Mouse (Mus musculus) limb, embryonic 12.5 days (tissue): ENCODE results near the gene Ap4b1. TPM values are rescaled to one million over a fixed set of nuclear protein-coding genes. Genes with fewer than 3 reads are reported as not detected.
"Not testable (repeated sequence)": the region's sequence is repeated elsewhere in the genome, so short reads cannot be mapped to it uniquely, and the experiment has no call there.

Experiments used
- ATAC-seq: fragments of 200-750 bp; cut with Nextera tagmentation; 2 replicates; pipeline ENCODE4 v1.8.0; 2017; ENCODE audit warnings: low read depth, moderate TSS enrichment; ENCODE audit not compliant: insufficient number of reproducible peaks, insufficient read depth, low FRiP score, low TSS enrichment
- H3K27ac ChIP-seq: fragments of 300-500 bp; sonication (generic); 2 replicates; pipeline ENCODE4 v1.5.1; 2016; ENCODE audit warnings: mild to moderate bottlenecking, moderate library complexity
- H3K27me3 ChIP-seq: fragments of 300-500 bp; sonication (generic); 2 replicates; pipeline ENCODE4 v1.6.1; 2016; ENCODE audit warnings: mild to moderate bottlenecking, moderate library complexity
- H3K36me3 ChIP-seq: fragments of 300-500 bp; sonication (generic); 2 replicates; pipeline ENCODE4 v1.6.1; 2016; ENCODE audit warnings: mild to moderate bottlenecking, moderate library complexity
- H3K4me1 ChIP-seq: fragments of 300-500 bp; sonication (generic); replicated peaks from 2 replicates; pipeline ENCODE4 v1.6.1; 2016
- H3K4me2 ChIP-seq: fragments of 300-500 bp; sonication (generic); 2 replicates; pipeline ENCODE4 v1.6.1; 2016; ENCODE audit warnings: mild to moderate bottlenecking, moderate library complexity
- H3K4me3 ChIP-seq: fragments of 300-500 bp; sonication (generic); replicated peaks from 2 replicates; pipeline ENCODE4 v1.5.1; 2016; ENCODE audit warnings: mild to moderate bottlenecking
- H3K9ac ChIP-seq: fragments of 300-500 bp; sonication (generic); replicated peaks from 2 replicates; pipeline ENCODE4 v1.6.1; 2016; ENCODE audit warnings: mild to moderate bottlenecking, moderate library complexity
- H3K9me3 ChIP-seq: fragments of 300-500 bp; sonication (generic); 2 replicates; pipeline ENCODE4 v1.6.1; 2016; ENCODE audit warnings: mild to moderate bottlenecking, moderate library complexity
- WGBS: fragments of 180-500 bp; shearing (Covaris S2); methylation state at CpG from one replicate; pipeline ENCODE4 v1.1.7; 2016; 5-methylcytosine and 5-hydroxymethylcytosine counted together
- polyA plus RNA-seq: library from polyadenylated mRNA; unstranded; fragments of >200 nt; fragmentation: Nextera tagmentation; extraction: Ambion mirVana; gene quantifications from 2 replicates; pipeline ENCODE4 v1.2.1, GENCODE M21; 2016

Gene Ap4b1
- polyA plus RNA-seq, 1 experiment from 2014 or later = 21.6 TPM

DNA sequence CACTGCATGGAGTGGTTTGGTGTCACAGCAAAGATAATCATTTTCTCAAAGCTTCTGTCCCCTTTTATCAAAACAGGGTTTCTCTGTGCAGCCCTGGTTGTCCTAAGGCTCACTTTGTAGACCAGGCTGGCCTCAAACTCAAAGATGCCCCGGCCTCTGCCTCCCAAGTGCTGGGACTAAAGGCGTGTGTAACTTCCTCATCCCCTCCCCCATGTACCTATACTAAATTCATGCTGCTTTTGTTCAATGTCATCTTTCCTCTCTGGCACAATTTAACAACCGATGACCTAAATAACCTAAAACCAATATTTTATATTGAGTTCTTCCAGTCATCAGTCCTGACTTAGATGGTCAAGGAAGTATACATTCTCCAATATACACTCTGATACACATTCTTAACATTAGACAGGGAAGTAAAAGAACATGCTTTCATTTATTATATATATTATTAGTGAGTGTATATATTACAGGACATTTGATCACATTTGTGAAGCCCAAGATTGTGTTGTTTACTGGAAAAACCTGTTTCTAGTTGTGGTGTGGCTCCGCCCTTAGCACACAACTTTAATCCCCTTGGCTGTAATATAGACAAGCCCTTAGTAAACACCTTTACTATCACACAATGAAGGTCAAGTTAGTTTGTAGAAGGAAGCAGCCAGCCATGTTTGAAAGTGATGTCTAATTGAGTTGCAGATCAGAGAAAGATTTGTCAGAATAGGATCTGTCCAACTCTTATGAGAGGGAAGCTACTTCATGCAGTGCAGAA, 26.3 kb upstream of the Ap4b1 start:
- no peak overlapping the region for H3K27ac ChIP-seq
- ATAC-seq = no peak
- peaks cover 2% of the 10 kb centered on the region; the same call in 1 of the 2 replicates for H3K36me3 ChIP-seq
- H3K4me3 ChIP-seq = no peak overlapping the region
- no peak overlapping the region for H3K4me2 ChIP-seq
- H3K27me3 ChIP-seq = no peaks in the 10 kb centered on the region
- 86% methylated on average over 4 of the region's 4 CpGs for WGBS
- H3K4me1 ChIP-seq = peaks cover 15% of the 10 kb centered on the region; the same call in 1 of the 2 replicates
- H3K9ac ChIP-seq = no peak overlapping the region
- no peaks in the 10 kb centered on the region for H3K9me3 ChIP-seq

DNA sequence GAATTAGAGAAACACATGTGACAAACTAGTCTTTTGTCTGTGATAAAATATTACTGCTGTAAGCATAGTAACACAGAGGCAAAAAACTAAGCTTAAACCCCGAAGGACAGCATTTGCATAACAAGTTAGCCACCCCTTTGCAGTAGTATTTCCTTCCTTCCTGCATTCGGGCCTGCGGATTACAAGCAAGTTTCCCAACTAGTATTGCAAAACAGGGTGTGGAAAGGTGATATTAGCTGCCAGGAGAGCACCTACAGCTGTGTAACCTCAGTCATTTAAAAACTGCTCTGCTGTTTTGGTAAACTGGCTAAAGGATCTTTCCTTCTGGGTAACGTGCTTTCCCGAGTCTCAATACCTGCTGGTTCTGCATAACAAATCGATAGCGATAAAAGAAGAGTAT, 22.1 kb upstream of the Ap4b1 start:
- Histone ChIP-seq H3K9me3 (no peaks in the 10 kb centered on the region), H3K36me3 (no peaks in the 10 kb centered on the region), H3K4me1 (peaks cover 32% of the 10 kb centered on the region), H3K4me2 (no peak overlapping the region), H3K9ac (no peak overlapping the region), H3K4me3 (no peak overlapping the region), H3K27ac (no peak overlapping the region), H3K27me3 (no peaks in the 10 kb centered on the region)
- ATAC-seq = no peak
- 74% methylated on average over 7 of the region's 7 CpGs for WGBS

DNA sequence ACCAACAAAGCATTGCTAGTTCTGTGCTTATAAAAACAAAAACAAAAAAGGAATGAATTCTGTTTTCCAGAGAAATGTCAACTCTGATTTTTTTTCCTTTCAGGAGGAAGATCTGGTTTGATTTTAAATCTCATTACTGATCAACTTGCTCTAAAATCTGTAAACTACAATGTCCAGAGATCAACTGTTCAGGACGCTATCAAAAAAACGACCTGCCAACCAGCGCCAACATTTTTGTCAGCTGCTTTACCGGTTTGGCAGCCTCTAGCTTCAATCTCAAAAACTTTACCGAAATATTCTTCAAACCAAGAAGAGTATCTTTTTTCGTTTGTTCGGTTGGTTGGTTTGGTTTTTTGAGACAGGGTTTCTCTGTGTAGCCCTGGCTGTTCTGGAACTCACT, 20.2 kb upstream of the Ap4b1 start:
- Histone ChIP-seq H3K27me3 (no peaks in the 10 kb centered on the region), H3K9me3 (no peaks in the 10 kb centered on the region), H3K27ac (no peak overlapping the region), H3K9ac (no peak overlapping the region), H3K4me3 (no peak overlapping the region), H3K4me1 (peaks cover 32% of the 10 kb centered on the region), H3K4me2 (peak overlapping the region; percentile 82), H3K36me3 (no peaks in the 10 kb centered on the region)
- 82% methylated on average over 7 of the region's 7 CpGs for WGBS
- no peak for ATAC-seq

- WGBS = 4% methylated on average over 14 of the region's 14 CpGs
- Histone ChIP-seq H3K9me3 (no peaks in the 10 kb centered on the region), H3K4me3 (peak overlapping the region; percentile 97), H3K4me1 (peaks cover 28% of the 10 kb centered on the region), H3K27ac (peak overlapping the region; percentile 91), H3K4me2 (peak overlapping the region; percentile 82), H3K9ac (peak overlapping the region; percentile 94), H3K36me3 (no peaks in the 10 kb centered on the region), H3K27me3 (no peaks in the 10 kb centered on the region)
- ATAC-seq = no peak
Measured at GRCm38 (mm10) chr3:103789891-103790345, 19.4 kb upstream of the Ap4b1 start.

- peak overlapping the region; percentile 91 for H3K27ac ChIP-seq
Measured at GRCm38 (mm10) chr3:103790346-103791145, 18.8 kb upstream of the Ap4b1 start.

DNA sequence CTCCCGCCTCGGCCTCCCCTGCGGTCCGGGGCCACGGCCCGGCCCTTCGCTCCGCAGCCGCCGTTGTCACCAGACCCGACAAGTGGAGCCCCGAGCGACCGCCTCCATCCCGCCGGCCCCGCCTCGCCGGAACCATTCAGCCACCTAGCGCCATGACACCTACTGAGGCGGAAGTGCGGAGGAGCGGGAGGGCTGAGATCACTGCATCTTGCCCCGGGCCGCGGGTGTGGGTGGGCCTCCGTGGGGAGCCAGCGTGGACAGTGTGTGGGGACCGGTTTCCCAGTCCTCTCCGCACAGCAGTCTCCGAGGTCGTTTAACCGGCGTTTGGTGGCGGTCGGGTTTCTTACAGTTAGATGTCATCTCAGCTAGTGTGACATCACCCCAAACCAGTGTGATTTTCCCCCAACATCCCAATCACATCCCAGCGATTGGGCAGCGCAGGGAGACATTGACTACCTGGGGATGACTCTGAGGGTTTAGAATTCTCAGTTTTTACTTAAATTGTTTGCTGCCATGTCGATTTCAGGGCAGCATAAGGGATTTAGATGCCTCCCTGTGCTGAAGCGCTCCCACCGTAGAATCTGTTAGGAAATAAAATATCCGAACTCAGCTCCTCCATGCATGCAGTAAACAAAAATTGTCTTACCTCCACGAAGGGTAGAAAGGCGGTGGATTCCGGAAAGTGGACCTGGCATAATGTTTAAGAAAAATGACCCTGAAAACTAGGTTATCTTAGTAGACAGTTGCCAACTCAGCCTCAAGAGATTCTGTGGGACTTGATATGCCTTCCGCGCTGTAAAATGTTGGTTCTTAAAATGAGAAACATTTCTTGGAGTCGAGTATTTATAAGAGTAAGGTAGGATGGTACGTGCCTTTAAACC, 17.9 kb upstream of the Ap4b1 start, which contains the start of gene Hipk1:
TSS of gene Hipk1 (minus strand) at position 334 of the 881 bp plus-strand sequence.
- no peaks in the 10 kb centered on the region for H3K36me3 ChIP-seq
- no peaks in the 10 kb centered on the region for H3K9me3 ChIP-seq
- H3K4me2 ChIP-seq = peak within 1 kb of the TSS; percentile 82
- peak within 1 kb of the TSS; percentile 91 for H3K27ac ChIP-seq
- no peaks in the 10 kb centered on the region for H3K27me3 ChIP-seq
- 10% methylated on average over 49 of the region's 49 CpGs for whole genome bisulfite sequencing
- peaks cover 16% of the 10 kb centered on the region for H3K4me1 ChIP-seq
- H3K4me3 ChIP-seq = peak within 1 kb of the TSS; percentile 97
- peak within 1 kb of the TSS; percentile 94 for H3K9ac ChIP-seq
- peak; percentile 94 for ATAC-seq

More at GRCm38 (mm10) chr3:103790346-103791145, 18.8 kb upstream of the Ap4b1 start:
- Histone ChIP-seq H3K36me3 (no peaks in the 10 kb centered on the region), H3K4me2 (peak overlapping the region; percentile 82), H3K9me3 (no peaks in the 10 kb centered on the region), H3K9ac (peak overlapping the region; percentile 94), H3K4me1 (peaks cover 22% of the 10 kb centered on the region), H3K27me3 (no peaks in the 10 kb centered on the region), H3K4me3 (peak overlapping the region; percentile 97)
- WGBS = under 1% methylated on average over 60 of the region's 61 CpGs
- ATAC-seq = peak; percentile 81

DNA sequence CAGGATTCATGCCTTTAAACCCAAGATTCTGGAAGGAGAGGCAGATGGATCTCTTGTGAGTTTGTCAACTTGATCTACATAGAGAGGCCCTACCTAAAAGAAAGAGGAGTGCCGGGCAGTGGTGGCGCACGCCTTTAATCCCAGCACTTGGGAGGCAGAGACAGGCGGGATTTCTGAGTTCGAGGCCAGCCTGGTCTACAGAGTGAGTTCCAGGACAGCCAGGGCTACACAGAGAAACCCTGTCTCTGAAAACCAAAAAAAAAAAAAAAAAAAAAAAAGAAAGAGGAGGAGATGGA, 17.3 kb upstream of the Ap4b1 start:
- not testable (repeated sequence) for H3K27me3 ChIP-seq, H3K9ac ChIP-seq, H3K27ac ChIP-seq, ATAC-seq, H3K9me3 ChIP-seq, H3K36me3 ChIP-seq
- Histone ChIP-seq H3K4me2 (peak overlapping the region; percentile 82), H3K4me1 (peaks cover 16% of the 10 kb centered on the region), H3K4me3 (peak overlapping the region; percentile 97; the same call in 1 of the 2 replicates)
- 77% methylated on average over 5 of the region's 5 CpGs for WGBS

- no peak overlapping the region for H3K9ac ChIP-seq
- ATAC-seq = no peak
- H3K27me3 ChIP-seq = no peaks in the 10 kb centered on the region
- no peak overlapping the region for H3K27ac ChIP-seq
- no peaks in the 10 kb centered on the region for H3K9me3 ChIP-seq
- H3K4me1 ChIP-seq = peaks cover 16% of the 10 kb centered on the region
- no peaks in the 10 kb centered on the region for H3K36me3 ChIP-seq
- no peak overlapping the region for H3K4me2 ChIP-seq
- H3K4me3 ChIP-seq = no peak overlapping the region
- 77% methylated on average over 1 of the region's 1 CpGs for WGBS
Measured at GRCm38 (mm10) chr3:103792566-103792965, 16.8 kb upstream of the Ap4b1 start.

- ATAC-seq = no peak
- Histone ChIP-seq H3K27ac (no peak overlapping the region), H3K27me3 (no peaks in the 10 kb centered on the region), H3K4me1 (no peaks in the 10 kb centered on the region), H3K9me3 (no peaks in the 10 kb centered on the region), H3K4me2 (no peak overlapping the region), H3K36me3 (peaks cover 5% of the 10 kb centered on the region; the same call in 1 of the 2 replicates), H3K9ac (no peak overlapping the region), H3K4me3 (no peak overlapping the region)
- WGBS = 62% methylated on average over 2 of the region's 2 CpGs
Measured at GRCm38 (mm10) chr3:103796389-103796788, 12.9 kb upstream of the Ap4b1 start.

GRCm38 (mm10) chr3:103799507-103799906, 9.8 kb upstream of the Ap4b1 start:
- 76% methylated on average over 2 of the region's 2 CpGs for WGBS

More at GRCm38 (mm10) chr3:103799507-103799906, 9.8 kb upstream of the Ap4b1 start:
- ATAC-seq = no peak
- H3K36me3 ChIP-seq = peaks cover 34% of the 10 kb centered on the region
- no peak overlapping the region for H3K27ac ChIP-seq
- no peak overlapping the region for H3K9ac ChIP-seq
- no peak overlapping the region for H3K4me3 ChIP-seq
- H3K4me1 ChIP-seq = no peaks in the 10 kb centered on the region
- no peak overlapping the region for H3K4me2 ChIP-seq
- H3K9me3 ChIP-seq = no peaks in the 10 kb centered on the region
- H3K27me3 ChIP-seq = no peaks in the 10 kb centered on the region
